Mouse (Mus musculus) ES-E14 (cell line): ENCODE results near the gene Snx4.

ENCODE experiments used
- HCFC1 ChIP-seq: IDR thresholded peaks from 2 replicates; pipeline ENCODE4 v1.6.1; 2012; ENCODE audit warnings: low read length, inconsistent platforms, borderline replicate concordance; ENCODE audit not compliant: insufficient read depth
- MAFK ChIP-seq: IDR thresholded peaks from 2 replicates; pipeline ENCODE4 v1.6.1; 2014; ENCODE audit warnings: mild to moderate bottlenecking, low read depth, low read length, inconsistent platforms; ENCODE audit not compliant: insufficient read depth

DNA sequence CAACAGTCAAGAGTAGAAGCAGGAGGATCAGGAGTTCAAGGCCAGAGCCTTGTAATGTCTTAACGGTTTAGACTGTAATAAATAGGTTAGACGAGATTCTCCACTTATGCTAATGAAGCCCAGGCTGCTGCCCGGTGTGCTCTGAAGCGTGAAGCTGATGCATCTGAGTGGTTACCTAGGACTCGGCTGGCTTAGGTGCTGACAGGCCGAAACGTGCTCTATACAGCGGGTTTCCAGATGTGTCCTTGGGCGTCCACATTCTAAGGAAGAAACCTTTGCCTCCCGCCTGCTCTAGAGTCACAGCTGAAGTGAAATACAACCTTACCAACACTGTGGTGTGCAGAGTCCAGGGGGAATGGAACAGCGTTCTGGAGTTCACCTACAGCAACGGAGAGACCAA, 17.1 kb upstream of the Snx4 start:
- TF ChIP-seq HCFC1 (no peak), MAFK (no peak)
